Mouse (Mus musculus) ovary, adult 18-20 months (tissue): ENCODE data around the gene Rps6ka2.
"Not testable (repeated sequence)": the region's sequence is repeated elsewhere in the genome, so short reads cannot be mapped to it uniquely, and the experiment has no call there.

Experiments
- DNase-seq: peaks from one replicate; pipeline ENCODE4 v3.0.0; 2022; ENCODE audit warnings: low spot score, mixed read lengths

Gene Rps6ka2

DNA sequence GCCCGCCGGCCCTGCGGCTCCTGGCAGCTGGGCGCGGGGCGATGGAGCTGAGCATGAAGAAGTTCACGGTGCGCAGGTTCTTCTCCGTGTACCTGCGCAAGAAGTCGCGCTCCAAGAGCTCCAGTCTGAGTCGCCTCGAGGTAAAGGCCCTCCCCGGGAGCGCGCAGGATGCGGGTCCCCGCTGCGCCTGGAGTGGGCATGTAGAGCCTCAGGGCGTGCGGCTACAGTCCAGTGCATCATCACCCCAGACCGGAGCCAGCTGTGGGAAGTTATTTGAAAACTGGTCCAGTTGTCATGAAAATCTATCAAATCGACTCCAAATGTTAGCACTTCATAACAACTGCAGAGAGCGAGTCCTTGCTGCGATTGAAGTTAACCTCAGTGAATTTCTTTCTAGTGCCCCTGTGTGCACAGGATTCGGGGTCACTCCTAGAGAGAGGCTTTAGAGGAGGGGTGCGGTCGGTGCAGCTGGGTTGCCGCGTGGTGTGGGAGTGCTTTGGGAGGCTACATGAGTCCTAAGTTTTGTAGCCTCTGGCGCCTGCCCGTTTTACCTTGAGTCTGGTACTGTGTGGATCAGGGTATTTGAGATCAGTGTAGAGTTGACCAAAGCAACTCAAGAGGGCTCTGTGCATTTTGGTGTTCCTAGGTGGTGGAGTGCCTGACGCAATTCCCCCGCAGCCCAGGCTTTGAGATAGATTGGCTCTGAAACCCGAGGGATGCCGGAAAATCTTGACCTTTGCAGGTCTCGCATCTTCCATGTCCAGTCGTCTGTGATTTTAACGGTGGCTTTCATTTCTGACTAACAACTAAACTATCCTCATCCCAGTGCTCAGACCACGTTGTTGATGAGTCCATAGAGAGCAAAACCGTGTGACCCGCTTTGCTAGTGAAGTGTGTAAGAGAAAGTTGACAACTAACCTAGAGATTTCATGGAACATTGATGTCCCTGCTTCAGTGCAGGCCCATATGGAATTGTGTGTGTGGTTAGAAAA, 685 bp downstream of the Rps6ka2 start:
- DNase-seq: peak; percentile 7

DNA sequence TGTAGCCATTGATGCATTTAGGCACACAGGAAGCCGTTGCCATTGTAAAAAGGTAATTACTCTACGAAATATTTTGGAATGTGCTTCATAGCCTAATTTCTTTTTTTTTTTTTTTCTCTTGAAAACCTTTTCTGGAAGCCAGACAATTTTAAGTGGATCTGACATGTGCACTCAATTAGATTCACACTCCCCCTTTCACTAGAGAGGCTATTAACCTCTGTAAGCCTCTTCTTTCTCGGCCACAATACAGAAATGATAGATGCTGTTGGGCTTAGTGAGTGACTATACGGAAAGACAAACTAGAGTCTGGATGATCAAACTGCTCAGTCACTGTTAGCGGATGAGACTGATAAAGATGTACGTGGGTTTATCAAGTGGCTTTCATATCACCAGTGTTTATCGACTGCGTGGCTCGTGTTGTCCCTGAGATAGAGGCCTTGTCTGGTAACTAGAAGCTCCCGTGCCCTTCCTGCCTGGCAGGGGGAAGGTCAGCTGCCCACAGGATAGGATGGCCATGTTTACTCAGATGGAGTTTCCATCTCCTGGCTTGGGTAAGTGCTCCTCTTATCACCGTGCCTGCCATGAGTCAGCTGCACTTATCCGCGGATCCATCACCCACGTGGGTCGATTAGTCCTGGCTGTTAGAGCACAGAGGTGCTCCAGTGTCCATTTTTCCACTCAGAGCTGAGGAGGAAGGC, 3.6 kb downstream of the Rps6ka2 start:
- peak; percentile 73 for DNase-seq

DNA sequence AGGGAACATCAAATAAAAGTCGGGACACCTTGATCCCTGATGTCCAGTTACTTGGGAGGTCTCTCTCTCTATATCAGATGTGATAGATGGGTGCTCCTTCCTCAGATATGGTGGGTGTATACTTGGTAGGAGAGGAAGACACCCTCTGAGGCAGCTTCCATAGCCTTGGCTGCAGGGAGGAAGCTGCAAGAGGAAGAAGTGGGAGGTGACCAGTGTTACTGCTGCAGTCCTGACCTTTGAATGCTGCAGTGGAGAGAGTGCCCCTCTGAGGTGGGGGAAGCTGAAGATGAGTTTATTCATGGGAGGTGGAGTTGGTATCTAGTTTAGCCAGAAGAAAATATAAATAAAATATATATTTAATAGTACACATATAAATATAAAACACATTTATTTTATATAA, 5.4 kb downstream of the Rps6ka2 start:
- DNase-seq: no peak

DNA sequence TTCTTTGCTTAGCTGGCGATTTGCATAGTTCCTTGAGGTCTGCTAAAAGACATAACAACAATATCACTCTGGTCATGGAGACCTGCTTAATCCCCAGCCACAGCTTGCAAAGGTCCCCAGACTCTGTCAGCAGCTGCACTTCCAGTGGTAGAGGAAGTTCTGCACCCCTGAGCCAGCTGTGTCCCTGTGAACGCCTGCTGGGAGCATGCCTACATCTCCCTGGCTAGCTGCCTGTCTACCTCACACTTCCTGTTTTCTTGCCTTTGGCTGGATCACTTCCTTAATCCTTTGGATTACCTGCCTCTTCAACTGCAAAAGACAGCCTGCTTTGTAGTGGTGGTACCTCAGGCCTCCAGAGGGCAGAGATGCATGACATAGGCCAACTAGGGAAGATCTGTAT, 6.5 kb downstream of the Rps6ka2 start:
- peak; percentile 29 for DNase-seq

DNA sequence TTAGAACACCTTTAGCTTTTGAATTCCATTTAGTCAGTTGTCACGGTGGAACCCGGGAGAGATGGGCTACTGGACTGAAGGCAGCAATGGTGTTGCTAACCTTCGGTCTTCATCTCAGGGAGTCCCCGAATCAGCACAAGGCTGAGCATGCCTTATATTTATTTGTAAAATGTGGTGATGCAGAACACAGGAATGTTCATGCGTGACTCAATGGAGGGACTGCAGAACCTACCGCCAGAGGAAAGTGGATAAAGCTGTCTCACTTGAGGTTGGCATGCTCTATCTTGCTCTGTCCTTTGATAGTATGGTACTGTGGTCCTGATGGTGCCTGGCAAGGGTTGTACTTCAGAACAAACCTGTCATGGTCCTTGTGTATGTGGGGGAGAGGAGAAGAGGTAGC, 8.3 kb downstream of the Rps6ka2 start:
- DNase-seq: no peak

DNA sequence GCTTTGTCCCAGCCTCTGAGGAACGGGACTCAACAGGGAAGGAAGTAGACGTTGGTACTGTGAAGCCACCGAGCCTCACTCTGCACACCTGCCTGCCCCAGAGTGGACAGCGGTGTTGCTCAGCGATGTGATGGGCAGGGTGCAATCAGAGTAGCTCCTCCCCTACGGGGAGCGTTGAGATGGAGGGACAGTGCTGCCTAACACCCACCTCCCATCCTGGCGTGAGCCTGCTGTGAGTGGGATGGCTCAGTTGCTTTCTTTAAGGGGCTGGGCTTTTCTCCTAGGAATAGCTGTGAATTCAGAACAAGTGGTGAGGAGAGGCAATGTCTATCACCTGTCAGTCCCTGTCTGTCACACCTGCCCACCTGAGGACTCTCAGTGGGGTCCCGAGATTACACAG, 12.3 kb downstream of the Rps6ka2 start:
- no peak for DNase-seq

- not testable (repeated sequence) for DNase-seq
These were observed 17.1 kb downstream of the Rps6ka2 start for GRCm38 (mm10) chr17:7187037-7187436.

DNA sequence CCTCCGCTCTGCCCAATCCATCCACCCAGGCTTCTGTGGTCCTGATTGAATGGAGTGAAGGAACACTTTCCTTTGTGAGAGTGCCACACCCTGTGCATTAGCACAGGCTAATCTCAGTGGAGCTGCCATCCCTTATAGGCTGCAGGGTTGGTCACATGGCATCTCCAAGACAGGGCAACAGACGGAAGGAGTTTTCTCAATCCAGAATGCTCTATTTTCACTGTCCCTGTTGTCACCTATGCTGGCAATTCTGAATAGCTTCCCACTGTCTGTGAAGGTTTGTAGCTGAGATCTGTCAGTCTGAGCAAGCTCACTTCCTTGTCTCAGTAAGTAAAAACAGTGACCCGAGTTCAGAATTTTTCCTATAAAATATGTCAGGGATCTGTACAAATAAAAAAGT, 19.5 kb downstream of the Rps6ka2 start:
- no peak for DNase-seq

DNA sequence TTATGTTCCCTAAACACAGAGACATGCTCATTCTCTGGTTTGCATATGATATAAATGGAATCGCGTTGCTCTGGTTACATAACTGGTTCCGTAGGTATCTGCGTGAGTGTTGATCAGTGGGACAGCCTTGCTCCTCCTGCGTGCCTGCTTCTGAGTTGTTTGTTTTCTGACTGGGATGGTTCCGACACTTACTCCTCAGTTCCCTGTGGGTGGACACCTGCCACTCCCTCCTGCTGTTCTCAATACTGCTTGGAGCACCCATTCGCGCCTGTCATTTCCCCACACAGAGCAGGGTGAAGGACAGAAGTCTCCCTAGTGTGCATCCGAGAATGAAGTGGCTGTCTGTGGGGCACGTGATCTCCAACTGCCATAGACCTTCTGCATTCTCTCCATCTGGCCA, 20.1 kb downstream of the Rps6ka2 start:
- no peak for DNase-seq

DNA sequence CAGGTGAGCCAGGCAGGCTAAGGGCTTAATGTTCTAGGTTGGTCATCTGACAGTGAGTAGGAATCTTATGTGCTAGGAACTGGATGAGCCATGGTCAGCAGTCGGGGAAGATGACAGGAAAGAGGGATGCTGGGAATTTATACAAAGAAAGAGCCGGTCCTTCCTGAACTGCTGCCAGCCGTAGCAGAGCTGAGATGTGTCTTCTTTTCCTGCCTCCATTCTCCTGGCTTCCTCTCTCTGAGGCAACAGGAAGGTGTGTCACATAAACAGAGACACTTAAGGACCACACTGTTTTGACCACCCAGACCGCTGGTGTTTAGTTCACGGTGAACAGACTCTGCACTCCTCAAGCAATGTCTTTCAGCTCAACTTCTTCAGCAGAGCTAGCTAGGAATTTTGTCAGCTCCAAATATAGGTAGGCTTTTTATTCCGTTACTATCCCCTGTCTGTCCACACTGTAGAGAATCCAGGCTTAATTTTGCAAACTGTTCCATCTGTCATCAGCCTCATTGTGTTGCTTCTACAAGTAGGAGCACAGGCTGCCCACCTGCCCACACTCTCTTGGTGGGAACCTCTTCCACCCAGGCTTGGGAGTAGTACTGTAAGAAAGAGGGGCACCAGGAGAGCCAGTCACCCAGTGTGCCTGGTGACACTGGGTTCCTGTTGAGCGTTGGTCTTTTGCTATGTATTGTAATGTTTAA, 24.4 kb downstream of the Rps6ka2 start:
- no peak for DNase-seq

DNA sequence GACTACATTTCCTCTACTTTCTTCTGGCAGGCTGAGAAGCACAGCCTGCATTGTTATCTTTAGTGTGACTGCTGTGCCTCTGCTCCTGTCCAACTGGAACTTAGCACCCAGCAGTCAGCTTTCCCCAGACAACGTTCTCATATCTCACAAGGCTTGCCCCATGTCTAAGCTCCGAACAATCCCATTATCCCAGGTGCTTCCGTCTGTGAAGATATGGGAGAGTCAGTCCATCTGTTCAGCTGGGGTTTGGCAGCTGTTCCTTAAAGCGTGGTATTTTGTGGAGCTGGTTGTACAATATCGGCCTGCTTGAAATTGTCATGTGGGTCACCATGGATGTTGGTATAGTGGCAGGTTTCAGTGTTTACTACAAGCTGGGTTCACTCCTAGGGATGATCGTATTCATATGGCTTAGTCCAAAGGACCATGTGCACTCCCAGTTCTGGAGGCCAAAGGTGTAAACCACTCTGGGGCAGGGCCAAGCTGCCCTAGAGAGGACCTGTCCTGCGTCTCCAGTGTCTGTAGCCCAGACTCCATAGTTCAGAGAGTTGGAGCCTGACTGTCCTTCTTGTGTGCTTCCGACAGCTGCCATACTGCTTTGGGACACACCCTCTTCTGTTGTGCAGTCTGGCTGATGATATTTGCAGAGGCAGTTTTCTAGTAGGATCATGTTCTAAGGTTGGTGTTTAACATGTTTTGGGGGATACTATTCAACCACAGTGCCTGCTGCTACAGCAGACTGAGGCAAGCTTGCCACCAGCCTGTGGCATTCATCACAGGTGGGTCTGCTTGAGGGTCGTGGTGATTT, 27.4 kb downstream of the Rps6ka2 start:
- DNase-seq: no peak

GRCm38 (mm10) chr17:7204771-7205406, 35.0 kb downstream of the Rps6ka2 start:
- peak; percentile 15 for DNase-seq

DNA sequence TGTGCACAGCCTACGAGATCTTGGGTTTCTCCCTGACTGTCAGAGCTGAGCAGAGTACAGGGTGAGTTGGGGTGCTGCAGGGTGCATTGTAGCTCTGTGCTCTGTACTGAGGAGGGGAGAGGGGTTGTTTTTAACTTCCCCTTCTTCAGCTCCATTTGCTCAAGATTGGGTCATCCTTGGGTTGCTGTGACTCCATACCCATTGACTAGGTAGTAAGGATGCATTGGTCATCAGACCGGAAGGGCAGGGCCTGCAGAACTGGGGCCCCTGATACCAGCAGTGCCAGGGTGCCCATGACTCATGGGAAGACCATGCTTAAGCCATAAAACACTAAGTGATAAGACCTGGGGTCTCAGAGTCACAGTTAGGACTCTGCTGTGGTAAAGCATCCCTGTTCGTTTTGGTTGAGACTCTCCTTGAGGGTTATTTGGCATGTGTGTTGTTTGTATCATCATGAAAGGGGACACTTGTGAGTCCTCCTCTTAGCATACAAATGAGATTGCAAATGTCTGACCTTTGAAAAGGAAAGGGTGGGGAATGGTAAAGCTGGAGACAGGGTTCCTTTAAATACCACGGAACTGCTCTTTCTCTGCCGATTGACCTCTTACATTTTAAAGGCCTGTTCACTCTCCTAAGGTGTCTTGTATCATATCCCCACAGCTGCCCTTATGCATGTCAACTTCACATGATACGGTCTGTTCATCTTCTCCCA, 36.7 kb downstream of the Rps6ka2 start:
- no peak for DNase-seq

DNA sequence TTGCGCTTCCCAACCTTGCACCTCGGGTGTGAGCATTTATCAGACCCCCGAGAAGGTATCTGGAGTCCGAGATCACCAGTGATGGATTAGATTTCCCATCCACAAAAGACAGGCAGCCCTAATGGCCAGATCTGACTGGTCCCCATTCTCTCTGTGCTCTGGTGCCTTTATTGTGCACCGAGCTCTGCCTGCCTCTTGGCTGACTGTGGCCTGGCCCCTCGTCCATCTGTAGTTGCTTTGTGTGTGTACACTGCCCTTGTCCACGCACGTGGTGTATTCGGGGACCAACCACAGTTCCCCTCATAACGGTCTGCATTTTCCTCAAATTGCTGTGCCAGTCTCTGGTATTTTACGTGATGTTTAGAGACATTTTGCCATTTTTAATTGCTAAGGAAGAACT, 40.7 kb downstream of the Rps6ka2 start:
- no peak for DNase-seq

DNA sequence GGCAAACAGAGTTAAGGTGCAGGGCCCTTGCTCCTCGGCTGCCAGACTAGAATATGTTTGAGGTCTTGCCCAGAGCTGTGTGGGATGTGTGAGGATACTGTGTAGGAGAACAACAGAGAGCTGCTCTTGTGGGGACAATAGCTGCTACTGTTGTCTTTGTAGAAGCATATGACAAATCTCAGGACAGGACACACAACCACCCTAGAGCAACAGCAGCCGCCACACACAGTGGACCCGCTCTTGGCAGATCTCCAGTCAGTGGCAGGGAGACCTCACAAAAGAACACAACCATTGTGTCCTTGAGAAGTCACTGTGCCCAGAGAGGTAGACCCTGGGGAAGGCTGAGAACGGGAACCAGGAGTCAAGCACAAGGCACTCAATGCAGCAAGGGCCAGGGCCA, 42.0 kb downstream of the Rps6ka2 start:
- DNase-seq: no peak

GRCm38 (mm10) chr17:7213214-7213613, 43.3 kb downstream of the Rps6ka2 start:
- no peak for DNase-seq

- no peak for DNase-seq
These were observed 44.1 kb downstream of the Rps6ka2 start for GRCm38 (mm10) chr17:7214061-7214460.

DNA sequence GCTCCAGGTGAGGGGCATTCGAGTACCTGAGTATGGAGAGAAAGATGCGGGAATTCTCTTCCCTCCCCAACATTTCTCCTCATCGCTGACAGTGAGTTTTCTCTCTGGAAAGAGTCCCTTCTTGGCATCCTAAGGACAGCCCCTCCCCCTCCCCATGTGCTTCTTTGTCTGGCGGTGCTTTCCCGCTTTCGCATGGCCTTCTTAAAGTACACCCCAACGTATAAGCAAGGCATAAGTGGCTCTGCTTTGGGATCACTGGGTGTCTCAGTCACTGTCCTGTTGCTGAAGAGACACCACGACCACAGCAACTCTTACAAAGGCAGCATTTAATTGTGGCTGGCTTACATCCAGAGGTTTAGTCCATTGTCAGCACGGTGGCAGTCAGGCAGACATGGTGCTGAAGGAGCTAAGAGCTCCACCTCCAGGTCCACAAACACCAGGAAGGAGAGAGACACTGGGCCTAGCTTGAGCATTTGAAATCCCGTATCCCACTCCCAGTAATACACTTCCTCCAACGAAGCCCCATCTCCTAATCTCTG, 47.9 kb downstream of the Rps6ka2 start:
- no peak for DNase-seq

DNA sequence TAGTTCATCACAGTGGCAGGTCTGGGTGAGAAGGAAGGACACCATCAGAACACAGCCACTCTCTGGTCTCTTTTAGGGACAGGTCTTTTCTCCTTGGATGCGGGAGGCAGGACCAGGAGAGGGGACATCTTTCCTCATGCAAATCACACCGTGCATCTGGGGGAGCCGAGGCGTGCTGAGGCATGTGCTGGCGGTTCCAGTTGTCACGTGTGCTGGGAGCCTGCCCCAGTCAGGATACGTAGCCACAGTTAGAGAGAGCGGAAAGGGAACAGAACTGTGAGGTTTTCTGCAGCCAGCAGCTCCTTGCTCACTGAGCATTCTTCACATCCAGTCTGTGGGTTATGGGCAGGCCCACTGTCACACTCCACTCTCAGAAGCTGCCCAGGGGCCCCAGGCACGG, 48.5 kb downstream of the Rps6ka2 start:
- no peak for DNase-seq

DNA sequence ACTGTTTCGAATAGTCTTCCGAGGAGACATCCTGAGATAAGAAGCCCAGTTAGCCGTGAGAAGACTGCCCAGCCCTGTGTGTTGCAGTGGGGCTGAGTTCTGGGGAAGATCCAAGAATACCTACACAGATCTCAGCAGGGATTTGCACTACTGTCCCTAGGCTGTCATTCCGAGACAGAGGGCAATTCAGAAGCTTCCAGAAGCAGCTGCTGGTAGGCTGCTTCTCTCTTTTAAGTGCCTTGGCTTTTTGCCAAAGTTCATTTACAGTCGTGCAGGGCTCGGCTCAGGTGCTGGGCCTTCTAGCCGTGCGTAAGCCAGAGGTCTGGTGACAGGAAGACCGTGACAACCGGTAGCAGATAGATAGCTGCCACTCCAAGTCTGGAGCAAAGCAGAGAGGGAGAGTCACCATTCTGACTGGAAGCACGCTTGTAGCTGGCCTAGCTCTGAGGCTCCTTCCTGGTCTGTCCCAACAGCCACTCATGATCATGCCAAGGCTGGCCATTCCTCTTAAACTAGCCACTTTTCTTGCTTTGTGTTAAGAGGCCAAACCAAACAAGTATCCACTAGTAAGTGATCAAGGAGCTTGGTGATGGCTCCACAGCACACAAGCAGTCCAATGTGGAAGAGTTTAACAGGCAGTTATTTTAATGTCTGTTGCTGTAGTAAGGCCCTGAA, 49.3 kb downstream of the Rps6ka2 start:
- DNase-seq: no peak
